Mouse (Mus musculus) neutrophil, adult 5-6 weeks (primary cell): Measurements from ENCODE around the gene Cdkl5. TPM values are rescaled to one million over a fixed set of nuclear protein-coding genes. Genes with fewer than 3 reads are reported as not detected.
A peak's percentile ranks its signal among the peaks of the same experiment; 100 is the strongest.

Experiments
- ATAC-seq: fragments of 151-379, 151-347 bp; 2 replicates; pipeline ENCODE4 v1.8.0; 2017; ENCODE audit warnings: mild to moderate bottlenecking, moderate TSS enrichment; ENCODE audit not compliant: insufficient number of reproducible peaks, poor library complexity, low FRiP score, severe bottlenecking; ENCODE audit errors: extremely low read depth
- total RNA-seq: library from RNA; stranded (forward); fragments of 200-1000 nt; gene quantifications from 2 replicates; pipeline ENCODE4 v1.2.3, GENCODE M21; 2017

Cdkl5 gene
- total RNA-seq, result 1.4 and 2.2 TPM in 2 replicates

DNA sequence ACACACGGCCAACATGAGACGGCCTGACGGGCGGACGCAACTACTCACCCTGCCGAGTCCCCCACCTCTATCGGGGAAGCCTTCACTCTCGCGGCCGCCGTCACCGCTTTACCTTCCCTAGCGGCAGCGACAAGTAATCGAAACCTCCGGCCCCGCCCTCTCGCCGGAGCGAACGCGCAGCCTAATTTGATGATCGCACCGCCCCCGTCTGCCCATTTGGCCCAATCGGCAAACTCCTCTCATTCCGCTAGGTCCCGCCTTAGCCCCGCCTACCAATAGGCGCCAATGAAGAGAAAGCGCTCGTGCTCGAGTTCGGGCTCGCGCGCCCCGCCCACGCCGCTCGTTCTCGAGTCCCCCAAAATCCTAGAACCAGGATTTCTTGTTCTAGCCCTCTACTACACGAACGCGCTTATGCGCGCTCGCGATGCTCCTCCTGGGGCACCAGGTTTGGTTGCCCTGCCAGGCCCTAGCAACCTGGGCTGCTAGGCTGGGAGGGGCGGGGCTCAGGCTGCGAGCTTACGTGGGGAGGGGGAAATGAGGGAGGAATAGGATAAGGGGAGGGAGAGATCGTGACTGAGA, at the start of gene Cdkl5:
Gene Cdkl5, minus strand, starts transcription at position 162 of the 579 bp plus-strand sequence.
- peak; percentile 98 for ATAC-seq

DNA sequence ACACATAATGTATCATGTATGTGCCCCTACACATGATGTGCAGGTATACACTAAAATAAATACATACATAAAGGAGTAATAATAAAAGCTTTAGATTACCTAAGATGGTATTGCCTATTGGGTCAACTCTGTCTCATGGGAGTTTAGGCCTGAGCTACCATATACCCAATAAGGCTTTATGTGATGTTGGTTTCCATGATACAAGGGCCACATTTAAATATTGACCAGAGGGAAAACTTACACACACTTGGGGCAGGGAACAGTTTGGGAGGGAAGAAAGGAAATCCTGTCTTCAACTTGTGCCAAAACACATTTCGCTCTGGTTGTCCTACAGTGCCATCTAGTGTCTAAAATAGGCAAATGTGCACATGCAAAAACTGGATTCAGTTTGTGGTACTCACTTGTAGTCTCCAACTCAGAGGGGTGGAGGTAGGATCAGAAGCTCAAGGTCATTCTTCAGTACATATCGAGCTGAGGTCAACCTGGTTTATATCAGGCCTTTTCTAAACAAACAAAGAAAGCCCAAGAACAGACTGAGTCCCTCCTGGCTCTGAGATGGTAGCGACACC, 38.8 kb upstream of the Cdkl5 start:
- no peak for ATAC-seq

DNA sequence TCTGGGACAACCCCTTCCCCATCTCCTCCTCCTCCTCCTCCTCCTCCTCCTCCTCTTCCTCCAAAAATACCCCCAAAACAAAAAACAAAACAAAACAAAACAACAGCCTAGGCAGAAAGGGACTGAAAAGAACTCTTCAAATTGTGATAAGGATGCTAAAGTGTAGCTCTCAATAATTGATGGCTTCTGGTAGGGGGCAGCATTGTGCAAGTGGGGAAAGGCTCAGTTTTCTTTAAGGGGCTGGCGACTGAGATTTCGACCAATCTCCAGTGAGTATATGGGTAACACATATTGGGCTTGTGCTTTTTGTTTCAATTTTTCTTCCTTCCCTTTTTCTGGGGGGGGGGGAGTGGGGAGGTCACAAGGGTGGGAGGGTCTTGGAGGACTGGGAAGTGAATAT, 37.9 kb upstream of the Cdkl5 start:
- no peak for ATAC-seq

DNA sequence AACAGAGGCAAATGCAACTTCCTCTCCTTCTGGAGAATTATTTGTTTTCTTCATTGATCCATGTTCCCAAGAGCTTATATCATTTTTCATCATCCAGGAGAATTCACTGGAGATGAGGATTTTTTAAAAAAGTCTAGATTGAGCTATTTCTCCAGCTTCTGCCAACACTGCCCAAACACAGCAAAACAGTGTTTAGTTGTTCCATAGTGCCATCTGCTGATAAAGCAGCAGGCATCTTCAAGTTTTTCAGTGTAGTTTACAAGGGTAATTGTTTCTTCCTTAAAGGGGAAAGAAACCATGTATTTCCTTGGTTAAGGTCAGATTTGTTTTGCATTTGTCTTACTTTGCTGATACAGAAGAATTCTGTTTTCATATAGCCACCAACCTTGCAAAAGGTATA, 35.7 kb upstream of the Cdkl5 start:
- ATAC-seq, result no peak

DNA sequence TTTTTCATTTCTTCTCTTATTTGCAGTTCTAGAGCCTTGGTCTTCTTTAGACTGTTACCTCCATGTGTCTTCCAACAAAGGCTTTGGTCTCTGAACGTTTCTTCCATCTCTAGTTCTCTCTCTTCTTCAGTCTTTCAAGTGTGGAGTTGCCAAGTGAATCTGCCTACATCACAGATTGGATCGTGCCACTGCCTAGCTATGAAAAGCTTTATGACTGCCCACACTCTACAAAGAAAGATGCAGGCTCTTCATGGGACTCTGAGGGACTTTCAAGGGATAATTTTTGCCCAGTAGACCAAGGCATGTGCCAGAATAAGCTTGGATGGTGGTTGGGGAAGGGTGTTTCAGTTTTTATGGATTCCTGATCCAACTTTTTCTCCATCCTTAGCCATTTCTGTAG, 30.0 kb upstream of the Cdkl5 start:
- no peak for ATAC-seq

DNA sequence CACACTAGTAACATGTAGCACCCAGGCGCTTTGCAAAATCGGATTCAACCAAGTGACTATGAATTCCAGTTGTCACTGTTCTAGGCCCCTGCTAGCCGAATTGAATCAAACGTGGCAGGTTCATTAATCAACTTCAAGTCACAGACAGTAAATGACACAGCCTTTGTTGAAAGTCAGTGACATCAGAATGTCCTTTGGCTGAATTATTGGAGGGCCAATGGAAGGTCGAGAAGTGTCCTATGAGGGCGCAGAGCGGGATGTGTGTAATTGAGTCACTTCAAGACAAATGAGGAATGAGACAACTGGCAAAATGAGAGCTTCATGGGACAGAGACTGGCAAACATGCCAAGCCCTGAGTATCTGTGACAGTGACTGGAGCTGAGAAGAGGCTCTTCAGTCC, 27.0 kb upstream of the Cdkl5 start:
- no peak for ATAC-seq

DNA sequence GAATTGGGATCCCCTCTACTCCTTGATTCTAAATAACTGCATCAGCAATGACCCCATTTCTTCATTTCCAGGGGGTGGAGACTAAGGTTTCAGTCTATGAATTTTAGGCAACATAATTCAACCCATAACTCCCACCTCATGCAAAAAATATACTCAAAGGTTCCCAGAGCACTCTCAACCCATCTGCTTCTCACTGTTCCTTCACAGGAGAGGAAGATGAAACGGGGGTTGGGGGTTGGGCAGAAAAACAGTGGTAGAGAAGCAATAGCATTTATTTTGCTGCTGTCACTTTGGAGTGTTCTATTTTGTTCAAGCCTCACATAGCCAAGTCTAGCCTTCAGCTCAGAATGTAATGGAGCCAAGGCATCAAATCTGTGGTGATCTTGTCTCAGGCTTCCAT, 23.7 kb upstream of the Cdkl5 start:
- ATAC-seq, result no peak

DNA sequence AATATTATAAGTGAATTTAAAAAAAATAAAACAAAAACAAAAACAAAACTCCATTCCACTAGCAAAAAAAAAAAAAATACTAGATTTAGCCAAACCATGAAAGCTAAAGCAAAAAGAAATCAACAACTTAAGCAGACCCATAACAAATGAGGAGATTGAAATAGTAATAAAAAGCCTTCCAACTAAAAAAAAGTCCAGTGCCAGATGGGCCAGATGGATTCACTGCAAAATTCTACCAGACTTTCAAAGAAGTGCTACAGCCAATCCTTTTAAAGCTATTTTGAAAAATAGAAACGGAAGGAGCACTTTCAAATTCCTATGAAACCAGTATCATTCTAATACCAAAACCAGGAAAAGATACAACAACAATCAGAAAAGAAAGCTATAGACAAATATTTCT, 11.8 kb upstream of the Cdkl5 start:
- no peak for ATAC-seq

DNA sequence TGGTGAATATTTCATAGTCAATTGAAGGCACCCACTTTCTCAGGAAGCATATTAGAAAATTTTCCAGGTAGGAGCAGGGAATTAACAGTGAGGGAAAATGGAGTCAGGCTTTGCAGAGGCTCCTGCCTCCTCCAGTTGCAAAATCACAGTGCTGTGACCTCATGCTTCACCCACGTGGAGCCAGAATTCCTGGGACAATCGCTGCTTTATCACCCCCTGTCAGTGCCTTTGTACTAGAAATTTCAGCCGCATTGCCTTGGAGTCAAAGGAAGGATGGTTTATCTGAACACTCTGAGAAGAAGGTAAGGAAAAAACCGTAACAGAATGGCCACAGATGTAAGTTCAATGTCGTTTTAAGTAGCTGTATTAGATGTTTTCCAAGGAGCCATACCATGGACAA, 1.5 kb upstream of the Cdkl5 start:
- no peak for ATAC-seq

DNA sequence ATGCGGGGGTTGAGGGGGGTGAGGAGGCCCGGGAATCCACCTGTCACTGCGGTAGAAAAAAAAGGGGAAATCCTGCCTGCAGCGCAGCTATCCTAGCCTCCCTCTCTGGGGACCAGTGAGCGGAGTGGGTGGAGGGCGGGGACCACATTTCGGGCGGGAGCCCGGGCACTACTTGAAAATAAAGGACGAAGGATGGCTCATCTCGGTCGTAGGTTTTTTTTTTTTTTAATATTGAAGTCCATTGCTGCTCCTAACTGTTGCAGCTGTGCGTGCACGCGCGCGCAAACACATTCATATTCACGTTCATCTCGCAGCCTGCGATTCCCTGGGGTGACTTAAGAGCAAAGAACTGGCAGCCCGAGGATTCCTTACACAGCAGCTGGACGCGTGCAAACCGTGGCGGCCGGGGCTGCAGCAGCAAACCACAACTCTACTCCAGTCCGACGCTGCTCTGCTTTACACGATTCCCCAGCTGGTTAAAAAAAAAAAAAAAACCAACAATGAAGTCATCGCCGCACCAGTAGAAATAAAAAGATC, 695 bp upstream of the Cdkl5 start:
- no peak for ATAC-seq

DNA sequence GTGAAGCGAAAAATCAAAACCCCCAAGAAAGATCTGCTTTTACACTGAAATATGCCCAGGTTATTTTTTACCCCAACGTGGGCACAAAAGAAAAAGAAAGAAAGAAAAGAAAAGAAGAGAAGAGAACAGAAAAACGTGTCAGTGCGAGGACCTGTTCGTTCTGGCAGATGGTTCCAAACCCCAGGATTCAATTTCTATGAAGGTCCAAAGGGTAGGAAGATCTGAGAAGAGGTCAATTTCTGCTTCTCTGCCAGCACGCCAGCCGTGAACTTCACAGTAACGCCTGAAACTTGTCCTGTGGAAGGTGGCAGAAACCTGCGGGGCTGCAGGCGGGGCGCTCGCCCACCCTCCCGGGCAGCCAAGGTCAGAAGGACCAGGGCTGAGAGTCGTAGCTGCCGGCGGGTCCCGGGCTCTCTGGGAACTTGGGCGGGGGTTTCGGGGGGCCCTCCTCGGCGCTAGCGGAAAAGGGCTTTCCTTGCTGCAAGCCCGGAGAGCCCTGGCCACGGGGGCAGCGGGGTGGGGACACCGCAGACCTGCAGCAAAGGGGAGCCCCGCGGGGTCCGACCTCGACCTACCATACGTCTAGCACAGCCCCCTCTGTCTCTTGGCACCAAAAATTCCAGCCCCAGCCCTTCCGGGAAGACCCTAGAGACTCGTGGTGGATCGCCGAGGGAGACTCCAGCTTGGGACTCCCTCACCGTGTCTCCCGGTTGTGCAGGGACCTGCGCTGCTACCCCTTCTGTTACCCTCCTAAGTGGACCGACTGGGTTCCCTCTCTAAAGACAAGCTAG, 560 bp downstream of the Cdkl5 start:
- ATAC-seq, result no peak

DNA sequence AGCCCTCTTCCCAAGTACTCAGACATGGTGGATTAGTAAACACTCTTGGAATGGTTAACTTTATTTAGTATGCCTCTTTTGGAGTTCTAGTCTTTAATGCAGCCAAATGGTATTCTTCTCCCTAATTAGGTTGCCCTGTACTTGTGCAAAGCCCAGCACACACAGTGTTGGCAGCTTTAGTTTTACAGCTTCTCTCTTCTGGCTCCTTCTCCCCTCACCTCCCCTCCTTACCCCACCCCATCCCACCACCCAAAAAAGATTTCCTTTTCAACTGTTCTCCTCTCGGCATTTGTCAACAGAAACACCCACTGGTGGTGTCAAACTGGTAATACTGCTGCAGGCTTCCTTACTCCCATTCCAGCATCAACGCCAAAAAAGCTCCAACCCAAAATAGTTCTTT, 1.8 kb downstream of the Cdkl5 start:
- ATAC-seq, result no peak

DNA sequence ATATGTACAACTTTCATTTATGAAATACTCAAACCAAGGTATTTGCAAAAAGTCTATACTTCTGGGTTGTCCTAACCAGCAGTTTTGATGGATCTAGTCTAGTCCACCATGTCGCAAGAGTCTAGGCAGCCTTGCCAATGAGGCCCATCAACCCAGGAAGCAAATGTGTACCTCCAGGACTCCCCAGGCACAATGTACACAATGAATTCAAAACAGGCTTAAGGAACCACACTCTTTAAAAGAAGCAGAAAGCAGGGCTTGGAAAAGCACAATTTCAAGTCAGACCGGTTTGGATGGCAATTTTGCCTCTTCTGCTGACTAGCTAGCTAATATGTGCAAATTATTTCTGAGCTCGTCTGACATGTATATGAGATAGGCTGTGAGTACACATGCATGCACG, 4.2 kb downstream of the Cdkl5 start:
- ATAC-seq, result no peak

DNA sequence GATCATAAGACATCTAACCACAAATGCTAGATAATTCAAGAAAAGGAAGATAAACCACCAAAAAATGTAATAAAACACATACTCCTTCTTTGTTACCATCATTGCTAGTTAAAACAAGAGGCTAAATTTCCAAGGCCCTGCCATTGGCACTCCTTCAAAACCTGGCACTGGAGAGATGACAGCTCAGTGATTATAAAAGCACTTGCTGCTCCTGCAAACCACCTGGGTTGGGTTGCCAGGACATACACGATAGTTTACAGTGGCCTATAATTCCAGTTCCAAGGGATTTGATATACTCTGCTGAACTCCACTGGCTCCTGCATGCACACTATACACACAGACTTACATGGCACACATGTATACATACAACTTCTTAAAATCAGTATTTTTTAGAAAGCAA, 16.6 kb downstream of the Cdkl5 start:
- no peak for ATAC-seq

DNA sequence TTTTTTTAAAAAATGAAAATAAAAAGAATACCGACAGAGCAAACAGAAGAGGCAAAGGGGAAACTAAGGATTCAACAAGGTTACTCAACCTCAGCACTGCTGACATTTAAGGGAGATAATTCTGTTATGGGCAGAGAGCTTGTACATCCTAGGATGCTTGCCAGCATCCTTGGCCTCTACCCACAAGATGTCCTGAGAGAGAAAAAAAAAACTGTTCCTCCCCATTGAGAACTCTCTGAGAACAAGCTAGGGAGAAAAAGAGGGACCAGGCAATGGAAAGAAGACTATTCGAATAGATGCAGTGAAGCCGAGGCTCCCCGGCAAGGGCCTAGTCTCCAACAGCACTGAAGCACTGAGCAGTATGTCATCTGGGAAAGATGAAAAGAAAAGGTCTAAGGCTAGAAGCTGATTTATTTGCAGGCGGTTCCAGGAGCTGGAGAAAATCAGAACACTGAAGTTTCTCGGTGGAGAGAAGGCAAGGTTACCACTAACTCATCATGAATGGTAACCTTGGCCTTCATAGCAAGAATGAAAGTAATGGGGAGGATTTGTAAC, 22.4 kb downstream of the Cdkl5 start:
- ATAC-seq, result no peak

DNA sequence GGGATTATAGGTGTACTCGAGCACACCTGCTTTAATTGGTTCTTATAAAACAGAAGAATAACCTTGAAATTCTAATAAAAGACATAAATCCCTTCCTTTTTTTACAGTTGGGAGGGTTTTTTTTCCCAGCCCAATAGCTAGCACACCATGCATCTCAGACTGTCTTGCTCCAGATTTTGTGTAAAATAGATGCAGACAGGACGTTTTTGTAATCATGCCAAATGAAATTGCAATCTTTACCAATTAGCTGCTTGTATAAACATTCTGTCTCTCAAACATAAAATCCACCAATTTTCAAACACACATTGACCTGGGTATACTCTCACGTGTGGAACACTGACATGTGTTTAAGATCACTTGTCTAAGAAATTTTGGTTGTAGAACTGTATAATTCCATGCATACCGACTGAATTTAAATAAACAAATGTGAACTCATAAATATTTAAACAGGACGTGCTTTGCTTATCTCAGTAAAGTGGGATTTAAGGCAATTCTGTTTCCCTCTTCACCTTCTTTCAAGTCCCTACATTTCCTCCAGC, 35.8 kb downstream of the Cdkl5 start:
- no peak for ATAC-seq

DNA sequence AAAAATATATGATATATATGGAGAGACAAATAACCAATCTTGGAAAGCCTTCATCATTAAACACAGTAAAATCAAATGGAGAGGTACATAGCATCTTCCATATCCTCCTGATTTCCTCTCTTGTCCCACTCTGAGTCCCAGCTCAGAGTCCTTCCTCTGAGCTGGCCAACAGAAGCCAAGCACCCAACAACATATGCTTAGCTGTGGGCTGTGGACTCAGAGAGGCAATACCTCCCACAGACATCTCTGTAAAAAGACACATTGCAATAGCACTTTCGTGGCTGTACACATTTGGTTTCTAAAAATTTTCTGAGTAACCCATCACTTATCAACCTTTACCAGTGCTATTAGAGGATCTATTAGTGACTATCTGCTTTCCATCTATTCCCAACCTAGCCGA, 44.9 kb downstream of the Cdkl5 start:
- ATAC-seq, result no peak

DNA sequence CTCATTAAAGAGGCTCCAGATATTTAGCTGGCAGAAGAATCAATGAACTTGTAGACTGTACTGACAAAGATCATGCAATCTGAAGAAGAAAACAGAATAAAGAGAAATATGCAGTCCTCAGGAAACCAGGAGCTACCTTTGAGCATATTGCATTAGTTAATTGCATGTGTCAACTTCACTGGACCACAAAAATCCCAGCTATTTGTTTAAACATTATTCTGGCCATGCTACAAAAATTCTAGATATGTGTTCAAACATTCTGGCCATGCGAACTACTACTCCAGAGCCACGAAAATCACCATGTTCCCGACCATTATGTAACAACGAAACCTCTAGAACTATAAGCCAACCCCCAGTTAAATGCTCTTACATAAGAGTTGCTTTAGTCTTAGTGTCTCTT, 49.8 kb downstream of the Cdkl5 start:
- no peak for ATAC-seq

DNA sequence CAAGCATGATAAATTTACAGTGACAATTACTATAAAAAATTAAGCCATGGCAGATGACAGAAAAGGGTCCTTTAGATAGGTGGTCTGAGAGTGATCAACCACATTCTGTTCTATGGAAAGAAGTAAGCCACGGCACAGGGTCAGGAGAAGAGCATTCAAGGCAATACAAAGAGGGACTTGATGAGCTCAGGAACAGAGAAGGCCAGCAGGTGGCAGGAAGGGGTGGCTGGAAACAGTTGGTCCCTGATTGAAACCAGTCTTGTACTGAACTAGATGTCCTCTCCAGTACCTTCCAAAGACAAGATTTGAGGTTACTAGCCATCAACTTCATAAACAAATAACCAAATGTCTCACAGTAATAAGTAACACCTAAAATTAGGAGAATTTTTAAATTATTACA, 59.0 kb downstream of the Cdkl5 start:
- no peak for ATAC-seq

DNA sequence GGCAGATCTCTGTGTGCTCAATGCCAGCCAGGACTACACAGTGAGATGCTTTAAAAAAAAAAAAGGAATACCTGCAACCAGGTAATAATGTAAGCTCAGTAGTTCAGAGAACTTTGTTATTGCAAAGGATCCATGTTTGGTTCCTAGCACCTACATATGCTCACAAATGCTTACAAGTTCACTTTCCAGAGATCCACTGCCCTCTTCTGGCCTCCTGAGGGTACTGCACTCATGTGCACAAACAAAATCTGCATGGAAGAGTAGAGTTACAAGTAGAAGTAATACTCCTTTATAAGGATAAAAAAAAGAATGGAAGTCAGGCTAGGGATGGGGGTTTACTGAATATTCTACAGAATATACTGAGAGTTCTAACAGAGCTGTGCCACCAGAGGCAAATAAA, 63.8 kb downstream of the Cdkl5 start:
- no peak for ATAC-seq
